20 mouse cellular contexts compared by ENCODE assay signal in the genomic region with DNA sequence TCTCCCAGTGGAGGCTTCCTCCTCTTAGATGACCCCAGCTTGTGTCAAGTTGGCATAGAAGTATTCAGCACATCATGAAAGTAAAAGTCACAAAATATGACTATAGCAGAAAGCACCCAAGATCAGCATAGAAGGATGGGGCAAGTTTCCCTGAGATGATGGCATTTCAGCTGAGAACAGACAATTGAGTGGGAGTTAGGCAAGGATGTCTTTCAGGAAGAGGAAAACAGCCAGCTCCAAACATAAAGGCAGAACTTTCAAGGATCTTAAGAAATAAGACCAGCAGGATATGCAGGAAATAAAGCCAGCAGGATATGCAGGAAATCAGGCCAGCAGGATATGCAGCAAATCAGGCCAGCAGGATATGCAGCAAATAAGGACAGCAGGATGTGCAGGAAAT. TPM values are rescaled to one million over a fixed set of nuclear protein-coding genes. Genes with fewer than 3 reads are reported as not detected.
DNase-seq lines count a peak whose midpoint lies in the region; TF ChIP-seq lines count a peak whose summit lies in the region.
"Had no signal": no experiment of that assay in that cellular context is flagged by ENCODE, and none has a peak within 500 bp of the region (broad histone marks: within the 10 kb centered on the region; RNA-seq: fewer than 3 reads in every experiment).

No protein-coding gene starts in this region.

- TF ChIP-seq CTCF in layer of hippocampus, adult 2 months (conservative IDR thresholded peaks at IDR 0.05): no peak

- no peak overlapping the region for H3K4me3 ChIP-seq in layer of hippocampus, adult 2 months
- H3K4me3 ChIP-seq: embryonic facial prominence, embryonic 12.5 days; embryonic facial prominence, embryonic 15.5 days; gastrocnemius, adult 2 months; hindbrain, embryonic 12.5 days; hindbrain, embryonic 15.5 days had no signal

- peak in 1 of 2 experiments; percentile 67 for DNase-seq in layer of hippocampus, adult 2 months (ENCODE audit: low spot score in 2 of 2)
- no peak for DNase-seq in layer of hippocampus, postnatal 14 days (ENCODE audit: low spot score in 2 of 2)
- peak; percentile 87 for DNase-seq in R1 (ENCODE audit: low read depth, low spot score)
- DNase-seq in brain, adult 2 months (ENCODE audit: low read depth, low spot score): peak; percentile 84
- peak; percentile 80 for DNase-seq in telencephalon, adult 2 months (ENCODE audit: low read depth, low spot score)
- DNase-seq in frontal cortex, postnatal 25 days (ENCODE audit: low spot score in 2 of 2): no peak
- DNase-seq: adrenal gland, adult 8-10 months; adrenal gland, postnatal 25 days; cerebellum, adult 18-20 months; cerebellum, adult 9-10 months; cerebellum, postnatal 14 days; forebrain, postnatal 0 days; gastrocnemius, adult 2 months; gastrocnemius, postnatal 14 days had no signal

- H3K27ac ChIP-seq in layer of hippocampus, adult 2 months: peak overlapping the region; percentile 93
- H3K27ac ChIP-seq: embryonic facial prominence, embryonic 12.5 days; embryonic facial prominence, embryonic 15.5 days; gastrocnemius, adult 2 months; hindbrain, embryonic 12.5 days; hindbrain, embryonic 15.5 days had no signal

RNA-seq across cellular contexts. Expression of a gene that starts 40.6 kb away (rescaled TPM):
- total RNA-seq in layer of hippocampus, adult 2 months (2021): 1,000 to 10,000 TPM; 2,581 to 2,789 TPM
- total RNA-seq in layer of hippocampus, postnatal 14 days (2021): 1,000 to 10,000 TPM; 3,147 to 3,263 TPM
- total RNA-seq: hematopoietic stem cell, adult 5-6 weeks; MEL had no signal

Comparison
In these comparisons a context has a peak if more than half of its experiments do, and no peak if none do; other contexts are left out.
1. DNase-seq: peak in R1 (single experiment), brain, adult 2 months (single experiment) and telencephalon, adult 2 months (single experiment); none in layer of hippocampus, postnatal 14 days (0 of 2) and frontal cortex, postnatal 25 days (0 of 2).